Mouse (Mus musculus) adrenal gland (tissue): ENCODE measurements around the gene Itgb6.

ENCODE experiments used
- intact Hi-C: fragments of 180-260 bp; cut with DNase I; formaldehyde crosslinking; loops from one replicate; pipeline ENCODE4 v1.15.1; 2025

The Itgb6 gene

DNA sequence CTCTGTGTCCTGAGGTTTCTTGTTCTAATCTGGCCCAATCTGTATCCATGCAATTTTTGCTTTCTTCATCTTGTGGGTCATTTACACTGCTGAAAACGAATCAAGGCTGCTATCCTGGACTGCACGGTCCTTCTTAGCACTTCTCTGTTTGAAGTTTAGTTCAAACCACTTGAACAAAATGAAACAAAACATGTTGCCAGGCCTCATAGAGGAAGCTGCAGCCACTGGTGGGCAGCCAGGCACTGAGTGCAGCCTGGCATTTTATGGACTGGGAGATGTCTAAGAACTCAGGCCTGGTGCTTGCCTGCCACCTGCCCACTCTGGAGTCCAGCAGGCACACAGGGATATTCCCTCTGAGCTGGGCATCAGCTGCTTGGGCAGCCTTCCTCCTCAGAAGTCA lies 39.9 kb downstream of the Itgb6 start:
- intact Hi-C loops = no loop called here

GRCm38 (mm10) chr2:60674413-60674812 lies 48.0 kb downstream of the Itgb6 start:
- intact Hi-C loops = no loop called here

DNA sequence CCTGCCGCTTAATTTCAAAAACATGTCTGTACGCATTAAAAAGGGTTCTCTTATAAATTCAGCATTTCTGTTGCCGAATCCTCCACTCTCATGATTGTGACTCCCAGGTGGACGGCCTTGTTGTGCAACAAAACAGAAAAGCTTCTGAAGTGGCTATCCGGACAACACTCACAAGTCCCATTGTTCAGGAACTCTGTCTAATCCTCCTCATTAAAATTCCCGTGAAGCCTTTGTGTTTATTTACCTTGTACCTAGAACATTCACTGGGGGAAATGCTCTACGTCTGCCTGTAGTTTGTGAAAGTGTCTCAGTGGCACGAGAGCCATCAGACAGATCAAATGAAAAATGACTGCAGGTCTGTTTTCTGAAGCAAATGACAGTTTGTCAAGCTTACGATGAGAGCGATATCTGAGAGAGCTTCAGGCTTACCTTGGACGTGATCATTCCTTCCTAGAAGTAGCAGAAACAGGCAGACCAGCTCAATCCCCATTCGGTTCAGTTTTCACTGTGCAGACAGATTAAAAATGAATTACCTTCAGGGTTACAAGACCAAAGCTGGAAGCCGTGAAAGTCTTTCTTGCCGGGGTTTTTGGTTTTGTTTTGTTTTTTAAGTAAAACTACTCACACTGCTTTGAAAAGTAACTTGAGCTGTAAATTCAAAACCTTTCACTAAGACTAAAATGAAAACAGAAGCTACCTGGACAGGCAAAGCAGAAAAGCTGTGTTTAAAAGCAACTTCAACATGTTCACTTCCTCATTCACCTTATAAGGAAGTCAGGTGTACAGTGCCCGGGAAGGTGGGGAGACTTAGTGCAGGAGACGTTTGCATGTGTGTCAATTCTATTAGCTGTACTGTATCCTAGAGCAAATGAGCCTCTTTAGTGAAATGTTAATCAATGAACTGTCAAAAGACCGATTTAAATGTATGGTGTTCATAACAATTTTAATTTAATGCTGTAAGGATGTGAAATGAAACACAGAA lies 49.2 kb downstream of the Itgb6 start:
- intact Hi-C loops = no loop called here

DNA sequence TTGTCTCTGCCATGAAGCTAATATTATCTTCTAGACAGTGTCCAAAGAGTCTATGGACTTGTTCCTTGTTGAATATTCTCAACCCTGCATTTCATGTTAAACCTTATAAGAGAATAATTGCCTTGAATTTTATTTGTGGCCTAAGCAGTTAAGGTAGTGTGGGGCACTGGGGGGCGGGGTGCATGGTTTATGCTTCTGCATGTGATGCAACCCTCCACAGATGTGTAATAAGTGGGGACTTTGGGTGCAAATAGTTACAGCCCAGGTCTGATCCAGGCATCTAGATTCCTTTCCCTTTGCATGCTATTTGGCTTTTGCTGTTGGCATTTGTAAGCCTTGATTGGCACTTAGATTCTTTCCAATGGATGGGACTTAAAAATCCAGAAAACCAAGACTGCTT lies 51.2 kb downstream of the Itgb6 start:
- intact Hi-C loops = no loop called here

- intact Hi-C loops = no loop called here
Observed at GRCm38 (mm10) chr2:60663071-60663470, 59.4 kb downstream of the Itgb6 start.

DNA sequence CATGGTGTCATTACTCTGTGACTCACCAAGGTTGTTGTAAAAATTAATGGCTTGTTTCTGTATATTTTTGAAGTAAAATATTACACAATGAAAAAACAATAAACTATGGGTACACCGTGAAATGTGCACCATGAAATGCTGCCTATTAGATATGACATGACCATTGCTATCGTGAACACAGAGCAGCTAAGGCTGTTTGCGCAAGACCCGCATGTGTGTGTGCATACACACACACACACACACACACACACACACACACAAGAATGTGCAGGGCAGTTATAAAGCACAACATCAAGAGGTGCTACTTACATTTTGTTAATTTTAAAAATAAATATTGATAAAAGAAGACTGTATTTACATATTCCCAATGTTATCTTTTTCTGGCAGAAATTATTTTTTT lies 62.5 kb downstream of the Itgb6 start:
- intact Hi-C loops = no loop called here

DNA sequence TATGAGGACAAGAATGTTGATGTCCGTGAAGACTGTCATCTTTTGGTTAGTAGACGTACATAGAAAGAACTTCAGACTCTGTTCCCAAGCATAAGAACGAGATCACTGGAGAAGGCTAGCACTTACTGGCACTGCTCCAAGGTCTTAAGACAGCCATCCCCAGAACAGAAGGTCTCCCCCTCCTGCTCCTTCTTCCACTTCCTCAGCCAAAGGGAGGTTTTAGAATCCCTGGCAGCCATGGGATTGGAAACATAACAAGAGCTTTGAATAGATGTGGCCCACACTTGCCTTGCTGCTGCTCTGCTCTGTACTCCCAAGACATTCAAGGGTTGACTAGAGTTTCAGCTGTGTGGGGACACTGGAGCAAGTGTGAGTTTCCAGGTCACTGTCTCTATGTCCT lies 63.5 kb downstream of the Itgb6 start:
- intact Hi-C loops = no loop called here

DNA sequence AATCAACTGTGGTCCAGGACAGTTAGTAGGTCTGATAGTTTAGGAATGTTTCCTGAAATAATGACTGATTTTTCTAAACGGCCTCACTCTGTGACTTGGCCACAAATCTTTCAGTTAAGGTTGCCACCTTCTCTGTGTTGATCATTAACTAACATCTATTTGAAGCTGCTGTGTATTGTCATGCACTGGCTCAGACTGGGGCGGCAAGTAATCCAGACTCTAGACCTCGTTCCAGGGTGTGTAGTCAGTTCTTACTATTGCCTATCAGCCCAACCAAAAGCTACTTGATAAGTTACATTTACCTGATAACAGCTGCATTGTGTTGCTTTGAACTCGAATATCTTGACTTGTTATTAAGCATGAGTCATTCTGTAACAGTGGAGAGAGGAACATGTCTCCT lies 67.6 kb downstream of the Itgb6 start:
- intact Hi-C loops = no loop called here

DNA sequence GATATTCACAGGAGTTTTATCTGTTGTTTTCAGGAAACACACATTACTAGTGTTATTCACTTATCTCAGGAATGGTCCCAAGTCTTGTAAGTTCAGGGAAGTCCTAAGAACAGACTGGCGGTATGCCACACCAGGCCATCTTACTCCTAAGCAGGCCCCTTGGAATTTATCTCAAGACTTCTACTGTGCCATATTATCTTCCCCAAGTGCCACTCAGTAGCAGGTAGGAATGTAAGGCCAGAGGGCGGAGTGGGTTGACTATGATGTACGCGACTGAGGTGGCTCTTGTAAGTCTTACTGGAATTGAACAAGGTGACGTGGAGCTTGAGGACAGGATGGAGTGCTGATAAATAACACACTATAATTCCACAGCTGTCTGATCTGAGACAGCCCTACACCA lies 72.3 kb downstream of the Itgb6 start:
- intact Hi-C loops = no loop called here

DNA sequence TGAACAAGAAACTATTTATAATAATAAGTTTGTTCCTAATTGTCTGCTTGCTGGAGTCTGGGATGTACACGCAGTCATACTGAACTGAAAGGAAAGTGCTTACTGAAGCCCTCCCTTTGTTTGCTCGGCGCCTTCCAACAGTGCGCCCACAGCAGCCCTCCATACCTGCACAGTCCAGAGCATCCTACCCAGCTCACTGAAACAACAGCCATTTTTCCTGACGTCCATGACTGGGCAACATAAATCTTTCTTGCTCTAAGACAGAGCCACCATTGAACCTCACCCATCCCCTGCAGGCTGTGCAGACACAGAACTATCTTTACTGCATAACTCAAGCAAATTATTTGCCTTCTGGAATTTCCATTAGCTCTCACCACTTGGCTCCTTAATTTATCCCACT lies 74.8 kb downstream of the Itgb6 start:
- intact Hi-C loops = no loop called here

DNA sequence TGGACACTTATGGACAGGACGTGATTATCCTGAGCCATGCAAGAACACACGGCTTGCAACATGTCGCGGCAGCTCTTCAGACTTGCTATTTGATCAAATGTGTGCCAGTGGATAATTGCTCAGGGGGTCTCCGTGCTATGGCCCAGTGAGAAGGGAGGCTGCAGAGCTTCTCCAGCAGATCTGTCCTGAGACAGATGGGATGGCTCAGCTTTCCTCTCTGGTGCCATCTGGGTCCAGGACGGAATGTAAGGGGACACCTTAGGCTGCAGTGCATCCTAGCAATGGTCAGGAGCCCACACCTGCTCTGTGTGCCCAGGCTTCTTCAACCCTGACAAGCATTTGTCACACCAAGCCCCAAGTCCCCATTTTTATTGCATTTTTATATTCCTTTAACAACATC lies 75.9 kb downstream of the Itgb6 start:
- intact Hi-C loops = no loop called here

DNA sequence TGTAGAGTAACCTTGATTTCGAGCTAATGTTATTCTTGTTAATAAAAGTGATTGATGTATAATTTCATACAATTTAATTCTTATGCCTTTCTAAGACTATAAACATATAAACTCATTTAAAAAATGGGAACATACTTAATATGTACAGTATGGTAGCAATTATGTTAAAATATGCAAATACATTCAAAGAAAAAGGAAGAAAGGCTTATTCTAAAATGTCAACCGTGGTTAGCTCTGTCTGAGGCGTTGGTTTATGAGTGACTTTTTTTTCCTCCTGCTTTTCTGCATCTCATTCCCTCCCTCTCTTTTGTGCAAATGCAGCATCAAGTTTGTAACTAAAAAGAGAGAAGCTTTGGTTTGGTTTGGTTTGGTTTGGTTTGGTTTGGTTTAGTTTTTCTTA lies 79.0 kb downstream of the Itgb6 start:
- intact Hi-C loops = no loop called here

DNA sequence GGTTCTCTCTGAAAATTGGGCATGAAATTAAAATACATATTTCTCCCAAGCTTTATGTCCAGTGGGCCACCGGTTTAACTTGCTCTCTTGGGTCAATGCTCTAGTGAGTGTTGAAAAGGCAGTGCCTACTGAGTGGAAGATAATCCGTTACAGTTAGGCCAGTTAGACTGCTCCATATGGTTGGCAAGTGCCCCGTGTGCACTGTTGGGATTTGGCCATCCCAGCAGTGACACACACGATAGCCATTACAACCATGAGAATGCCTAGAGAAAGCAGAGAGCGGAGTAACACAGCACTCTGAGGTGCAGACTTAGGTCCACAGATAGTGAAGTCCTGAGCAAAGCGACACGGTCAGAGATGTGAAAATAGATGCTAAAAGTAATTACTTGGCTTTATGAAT lies 79.8 kb downstream of the Itgb6 start:
- intact Hi-C loops = no loop called here

- intact Hi-C loops = no loop called here
Observed at GRCm38 (mm10) chr2:60640342-60640672, 82.1 kb downstream of the Itgb6 start.

GRCm38 (mm10) chr2:60639617-60640341 lies 82.7 kb downstream of the Itgb6 start:
- intact Hi-C loops = no loop called here

- intact Hi-C loops = no loop called here
Observed at GRCm38 (mm10) chr2:60636910-60637761, 85.3 kb downstream of the Itgb6 start.

GRCm38 (mm10) chr2:60636481-60636880 lies 86.0 kb downstream of the Itgb6 start:
- intact Hi-C loops = no loop called here

- intact Hi-C loops = no loop called here
Observed at GRCm38 (mm10) chr2:60636038-60636437, 86.4 kb downstream of the Itgb6 start.

DNA sequence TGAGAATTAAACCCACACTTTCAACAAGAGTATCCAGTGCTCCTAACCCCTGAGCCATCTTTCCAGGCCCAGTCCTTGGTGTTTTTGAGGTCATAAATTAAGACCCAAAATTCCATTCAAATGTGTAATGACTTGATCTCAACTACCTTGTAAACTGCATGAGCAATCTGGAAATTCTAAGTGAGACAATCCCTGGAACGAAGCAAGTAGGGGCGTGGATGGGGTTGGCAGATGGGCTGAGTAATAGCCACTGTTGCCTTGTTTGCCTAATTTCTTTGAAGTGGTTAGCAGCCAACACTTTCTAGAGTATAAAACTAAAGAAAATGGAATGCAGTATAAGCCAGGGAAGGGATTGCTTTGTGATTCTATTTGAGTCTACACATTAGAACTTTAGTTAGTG lies 89.7 kb downstream of the Itgb6 start:
- intact Hi-C loops = no loop called here

- intact Hi-C loops = no loop called here
Observed at GRCm38 (mm10) chr2:60630304-60630703, 92.1 kb downstream of the Itgb6 start.

DNA sequence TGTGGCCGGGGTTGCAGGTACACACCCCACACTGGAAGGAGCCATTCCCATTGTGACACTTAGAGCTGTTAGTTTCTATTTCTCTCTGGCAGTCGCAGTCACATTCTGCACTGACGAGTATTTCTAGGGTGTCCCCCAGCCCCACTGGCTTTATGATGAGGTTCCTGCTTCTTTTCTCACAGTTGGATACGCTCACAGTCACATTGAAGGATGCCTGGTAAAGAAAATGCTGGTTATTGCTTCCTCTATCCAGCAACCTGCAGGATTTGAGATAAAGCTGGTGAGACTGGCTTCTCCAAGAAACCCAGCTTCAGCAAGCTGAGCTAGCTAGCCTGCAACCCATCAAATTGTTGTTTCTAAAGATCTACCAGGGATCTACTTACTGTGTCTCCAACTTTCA lies 94.5 kb downstream of the Itgb6 start:
- intact Hi-C loops = no loop called here

GRCm38 (mm10) chr2:60627515-60627914 lies 94.9 kb downstream of the Itgb6 start:
- intact Hi-C loops = no loop called here
